Mouse (Mus musculus) heart, adult 8-10 months (tissue): ENCODE data around the gene Cbarp. TPM values are rescaled to one million over a fixed set of nuclear protein-coding genes. Genes with fewer than 3 reads are reported as not detected.
"Not testable (repeated sequence)": the region's sequence is repeated elsewhere in the genome, so short reads cannot be mapped to it uniquely, and the experiment has no call there.

ENCODE experiments used
- DNase-seq: peaks from one replicate; pipeline ENCODE4 v3.0.0; 2022; ENCODE audit warnings: low spot score
- total RNA-seq, 4 experiments: library from RNA; stranded (reverse); gene quantifications; 2 replicates each; pipeline ENCODE4 v1.2.4; 2022

Gene Cbarp
- total RNA-seq, 4 experiments from 2014 or later, result 3.8 to 6.1 (median 4.6) TPM

DNA sequence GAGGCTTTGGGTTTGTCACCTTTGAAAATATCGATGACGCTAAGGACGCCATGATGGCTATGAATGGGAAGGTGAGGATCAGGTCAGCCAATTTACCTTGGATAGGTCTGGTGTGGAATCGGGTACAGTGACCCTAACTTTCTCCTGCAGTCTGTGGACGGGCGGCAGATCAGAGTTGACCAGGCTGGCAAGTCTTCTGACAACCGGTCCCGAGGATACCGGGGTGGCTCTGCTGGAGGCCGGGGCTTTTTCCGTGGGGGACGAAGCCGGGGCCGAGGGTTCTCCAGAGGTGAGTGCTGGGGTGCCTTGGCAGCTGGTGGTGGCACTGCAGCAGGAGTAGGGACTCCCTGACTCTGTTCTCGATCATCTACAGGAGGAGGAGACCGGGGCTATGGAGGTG, 29.4 kb upstream of the Cbarp start:
- no peak for DNase-seq

DNA sequence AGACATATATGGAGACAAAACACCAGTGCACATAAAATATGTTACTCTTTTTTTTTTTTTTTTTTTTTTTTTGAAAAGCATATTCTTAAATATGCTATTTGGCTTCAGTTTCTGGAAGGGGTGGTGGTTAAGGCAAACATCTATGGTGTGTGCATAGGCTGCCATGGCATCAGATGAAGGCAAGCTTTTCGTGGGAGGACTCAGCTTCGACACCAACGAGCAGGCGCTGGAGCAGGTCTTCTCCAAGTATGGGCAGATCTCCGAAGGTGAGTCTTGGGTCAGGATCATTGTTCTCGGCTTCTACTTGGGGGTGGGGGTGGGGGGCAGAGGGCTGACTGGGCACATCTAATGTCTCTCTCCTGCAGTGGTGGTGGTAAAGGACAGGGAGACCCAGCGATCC, 29.0 kb upstream of the Cbarp start:
- DNase-seq, result no peak

GRCm38 (mm10) chr10:80169070-80169469, 28.4 kb upstream of the Cbarp start:
- no peak for DNase-seq

DNA sequence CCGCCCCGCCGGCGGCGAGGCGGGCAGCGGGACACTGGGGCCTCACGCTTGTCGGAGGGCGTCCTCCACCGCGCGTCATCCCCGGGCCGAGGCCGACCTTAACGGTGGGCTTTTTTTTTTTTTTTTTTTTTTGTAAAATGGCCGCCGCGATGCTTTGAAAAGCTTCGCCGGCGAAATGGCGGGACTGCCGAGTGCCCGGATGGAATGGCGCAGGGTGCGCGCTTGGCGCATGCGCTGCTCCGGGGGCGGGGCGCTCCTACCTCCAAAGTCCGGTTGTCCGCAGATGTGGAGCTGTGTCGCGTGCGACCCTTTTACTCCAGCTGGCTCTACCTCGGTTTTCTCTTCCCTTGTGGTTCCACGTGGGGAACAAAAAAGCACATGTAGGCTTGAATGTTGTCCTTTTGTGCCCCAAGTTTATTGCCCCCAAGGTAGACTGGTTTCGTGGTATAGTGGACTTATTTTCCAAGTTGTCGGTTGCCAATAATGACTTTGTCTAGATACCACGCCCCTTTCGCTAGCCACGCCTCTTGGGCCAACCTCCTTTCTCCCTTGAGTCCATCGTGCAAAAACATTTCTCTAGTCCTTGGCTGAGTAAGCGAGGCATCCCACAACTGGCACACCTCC, 27.5 kb upstream of the Cbarp start:
- peak; percentile 92 for DNase-seq

DNA sequence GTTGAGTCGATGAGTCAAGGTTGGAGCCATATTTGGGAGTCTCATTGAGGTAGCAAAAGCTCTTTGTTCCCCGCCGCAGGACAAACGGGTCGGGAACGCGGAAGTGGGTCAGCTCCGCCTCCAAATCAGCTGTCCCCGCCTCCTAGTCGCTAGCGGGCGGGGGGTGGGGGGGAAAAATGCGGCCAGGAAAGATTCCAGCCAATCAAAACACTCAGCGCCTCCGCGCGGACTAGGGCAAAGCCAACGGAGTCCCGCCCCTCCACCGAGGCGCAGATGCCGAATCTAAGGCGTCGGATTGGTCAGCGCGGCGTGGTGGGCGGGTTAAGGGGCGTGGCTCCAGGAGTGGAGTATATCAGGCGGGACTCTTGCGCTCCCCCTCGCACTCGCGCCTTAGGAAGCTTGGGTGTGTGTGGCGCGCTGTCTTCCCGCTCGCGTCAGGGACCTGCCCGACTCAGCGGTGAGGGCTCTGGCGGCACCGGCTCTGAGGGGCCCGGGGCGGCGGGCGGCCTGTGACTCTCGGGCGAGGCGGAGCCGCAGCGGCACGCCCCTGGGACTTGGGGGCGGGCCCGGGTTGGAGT, 26.9 kb upstream of the Cbarp start:
- peak; percentile 98 for DNase-seq

GRCm38 (mm10) chr10:80166136-80166535, 25.5 kb upstream of the Cbarp start:
- not testable (repeated sequence) for DNase-seq

DNA sequence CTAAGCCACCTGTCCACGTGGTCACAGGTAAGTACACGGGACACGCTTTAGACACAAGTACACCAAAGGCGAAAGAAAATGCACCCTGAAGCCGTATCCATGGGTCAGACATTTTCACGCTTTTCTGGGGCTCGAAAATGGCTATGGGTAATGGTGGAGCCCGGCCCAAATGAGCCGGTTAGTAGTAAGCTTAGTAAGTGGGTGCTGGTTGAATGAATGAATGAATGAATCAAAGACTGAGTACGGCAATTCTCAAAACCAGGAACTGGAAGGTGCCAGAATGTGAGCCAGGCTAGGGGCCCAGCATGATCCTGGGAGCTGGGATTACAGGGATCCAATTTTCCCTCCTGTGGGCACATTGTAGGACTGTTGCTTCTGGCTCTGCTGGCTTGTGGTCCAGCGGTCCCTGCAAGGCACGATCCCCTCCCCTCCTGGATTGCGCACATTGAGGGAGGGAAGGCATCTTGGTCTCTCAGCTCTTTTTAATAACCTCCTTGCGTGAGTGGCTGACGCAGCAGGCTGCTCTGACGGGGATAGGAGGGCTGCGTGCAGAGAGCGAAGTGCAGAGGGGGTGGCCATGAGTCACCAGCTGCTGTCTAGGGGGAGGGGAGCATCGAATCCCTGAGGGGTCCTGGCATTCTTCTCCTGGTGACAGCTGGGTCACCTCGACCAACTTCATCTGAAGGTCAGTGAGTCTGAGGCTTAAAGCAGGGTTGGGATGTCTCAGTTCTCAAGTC, 24.9 kb upstream of the Cbarp start, which contains the start of gene Cirbp:
Gene Cirbp, plus strand, starts transcription at position 594 of the 737 bp plus-strand sequence.
- no peak for DNase-seq

DNA sequence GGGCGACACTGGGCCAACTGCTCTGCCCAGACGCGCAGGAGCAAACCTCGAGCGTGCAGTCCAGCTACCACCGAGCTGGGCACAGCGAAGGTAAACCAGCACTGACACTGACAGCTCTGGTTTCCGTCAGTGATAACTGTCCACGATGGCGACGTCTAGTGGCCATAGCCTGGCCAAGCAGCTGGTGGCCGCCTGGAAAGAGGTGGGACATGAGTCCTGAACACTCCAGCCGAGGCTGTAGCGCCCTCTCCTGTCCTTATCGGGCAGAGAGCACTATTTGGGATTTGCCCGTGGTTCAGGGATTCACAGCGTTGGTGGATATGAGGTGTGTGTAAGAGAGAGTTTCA, 24.3 kb upstream of the Cbarp start:
- peak; percentile 97 for DNase-seq

GRCm38 (mm10) chr10:80164161-80164997, 23.7 kb upstream of the Cbarp start:
- DNase-seq, result no peak

DNA sequence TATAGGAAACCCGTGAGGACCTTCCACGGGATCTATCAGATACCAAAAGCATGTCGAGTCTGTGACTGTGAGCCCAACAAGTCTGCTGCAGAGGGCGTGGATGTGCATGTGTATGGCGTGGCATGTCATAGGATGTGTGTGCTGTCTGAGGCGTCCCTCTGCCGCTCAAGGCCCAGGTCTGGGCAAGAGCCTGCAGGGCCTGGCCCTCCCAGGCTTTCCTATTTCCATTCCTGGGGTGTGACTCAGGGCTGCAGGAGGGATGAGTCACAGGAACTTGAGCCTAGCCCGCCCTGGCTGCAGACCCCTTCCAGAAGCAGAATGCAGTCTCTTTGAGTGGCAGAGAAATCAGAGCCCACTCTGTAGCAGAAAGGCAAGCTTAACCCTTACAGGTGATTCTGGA, 23.1 kb upstream of the Cbarp start:
- no peak for DNase-seq

GRCm38 (mm10) chr10:80162716-80163299, 22.2 kb upstream of the Cbarp start:
- DNase-seq, result no peak

DNA sequence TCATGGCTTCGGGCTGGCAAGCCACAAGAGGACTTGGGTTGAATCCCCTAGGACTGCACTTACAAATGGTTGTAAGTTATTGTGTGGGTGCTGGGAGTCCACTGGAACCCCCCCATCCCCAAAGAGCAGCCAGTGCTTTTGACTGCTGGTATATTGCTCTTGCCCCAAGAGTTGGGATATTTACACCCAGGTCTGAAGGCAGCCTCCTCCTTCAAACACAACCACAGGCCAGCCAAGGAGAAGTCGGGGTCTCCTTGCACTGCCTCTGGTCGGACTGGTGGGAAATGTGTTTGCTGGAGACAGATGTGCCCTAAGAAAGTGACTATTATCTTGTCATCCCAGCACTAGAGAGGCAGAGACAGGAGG, 21.6 kb upstream of the Cbarp start:
- DNase-seq, result no peak

GRCm38 (mm10) chr10:80161522-80162242, 21.0 kb upstream of the Cbarp start:
- no peak for DNase-seq

- DNase-seq, result peak; percentile 87
These were observed 20.1 kb upstream of the Cbarp start for GRCm38 (mm10) chr10:80160455-80161371.

DNA sequence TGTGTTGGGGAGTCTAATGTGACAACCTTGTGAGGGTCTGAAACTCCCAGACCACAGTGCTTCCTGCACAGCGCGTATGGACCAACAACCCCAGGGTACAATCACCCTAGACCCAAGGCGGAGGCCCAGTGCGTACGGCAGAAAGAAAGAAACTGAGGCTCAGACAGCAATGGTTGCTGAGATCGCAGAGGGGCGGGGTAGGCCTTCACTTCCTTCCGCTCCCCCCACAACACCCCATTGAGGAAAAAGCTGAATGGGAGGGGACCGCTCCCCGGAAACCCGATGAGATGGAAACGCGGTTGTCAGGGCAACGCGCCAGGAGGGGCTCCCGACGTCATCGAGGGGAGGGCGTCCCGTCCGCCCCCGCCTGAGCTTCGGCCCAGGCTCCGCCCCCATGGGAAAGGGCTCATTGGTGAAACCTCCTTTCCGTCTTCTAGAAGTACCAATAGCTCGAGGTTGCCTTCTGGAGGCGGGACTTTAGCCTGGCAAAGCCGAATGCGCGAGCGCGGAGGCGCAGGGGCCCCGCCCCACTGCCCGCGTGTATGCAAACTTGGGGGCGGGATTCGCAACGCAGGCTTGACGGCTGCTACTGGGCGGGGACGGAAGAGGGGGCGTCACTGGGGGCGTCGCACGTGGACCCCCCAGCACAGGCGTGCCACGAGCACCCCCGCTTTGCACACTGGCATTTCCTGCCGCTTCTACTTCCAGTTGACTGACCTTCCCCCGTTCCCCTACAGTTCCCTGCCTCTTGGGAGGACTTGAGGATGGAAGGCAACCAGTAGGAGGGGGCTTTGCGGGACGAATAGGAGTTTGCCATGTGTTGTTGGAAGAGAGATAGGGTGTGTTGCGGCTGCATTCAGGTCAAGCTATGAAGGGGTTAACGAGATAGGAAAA, 19.2 kb upstream of the Cbarp start:
- DNase-seq, result peak; percentile 99

GRCm38 (mm10) chr10:80159021-80159560, 18.5 kb upstream of the Cbarp start:
- no peak for DNase-seq

DNA sequence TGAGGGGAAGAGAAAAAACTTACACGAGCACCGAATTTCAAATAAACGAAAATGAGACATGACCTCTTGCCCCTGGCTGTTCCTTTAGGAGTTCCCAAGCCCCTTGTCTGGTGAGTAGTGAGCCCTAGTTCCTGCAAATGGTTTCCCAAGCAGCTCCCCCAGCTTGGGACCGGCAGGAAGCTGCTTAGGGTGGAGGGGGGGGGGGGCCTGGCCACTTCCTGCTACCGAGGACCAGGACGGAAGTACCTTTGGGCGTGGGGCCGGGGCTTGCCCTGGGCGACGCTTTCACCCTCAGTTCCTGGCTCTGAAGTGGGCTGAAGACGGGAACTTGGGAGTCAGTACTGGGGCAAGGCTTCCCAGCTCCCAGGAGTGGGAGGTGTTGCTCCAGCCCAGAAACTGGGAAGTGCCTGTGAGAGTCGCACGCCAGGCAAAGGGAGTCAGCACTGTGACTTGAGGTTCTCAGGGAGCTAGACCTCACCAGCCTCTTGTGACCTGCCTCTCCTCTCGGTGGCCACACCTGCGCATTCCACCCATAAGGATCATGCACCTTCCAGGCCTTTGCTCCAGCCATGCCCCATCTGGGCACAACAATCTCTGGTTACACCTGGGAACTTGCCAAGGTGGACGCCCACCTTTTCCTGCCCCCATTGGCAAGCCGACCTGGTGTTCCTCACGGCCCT, 17.8 kb upstream of the Cbarp start:
- peak; percentile 85 for DNase-seq
